Mouse (Mus musculus) stomach, postnatal 0 days (tissue): ENCODE measurements around the gene 1700001P01Rik. TPM values are rescaled to one million over a fixed set of nuclear protein-coding genes. Genes with fewer than 3 reads are reported as not detected.

ENCODE experiments used
- ATAC-seq: fragments of 200-750 bp; cut with Nextera tagmentation; 2 replicates; pipeline ENCODE4 v1.8.0; 2017; ENCODE audit not compliant: low FRiP score, low TSS enrichment
- DNase-seq: peaks from one replicate; pipeline ENCODE4 v3.0.0-alpha.2; 2016; ENCODE audit warnings: low spot score
- H3K27ac ChIP-seq: fragments of 300-500 bp; sonication (generic); replicated peaks from 2 replicates; pipeline ENCODE4 v1.5.1; 2014; ENCODE audit warnings: mild to moderate bottlenecking, control low read depth
- H3K27me3 ChIP-seq: fragments of 300-500 bp; sonication (generic); 2 replicates; pipeline ENCODE4 v1.6.1; 2014; ENCODE audit warnings: low read length; ENCODE audit not compliant: control insufficient read depth, insufficient read depth
- H3K36me3 ChIP-seq: fragments of 300-500 bp; sonication (generic); 2 replicates; pipeline ENCODE4 v1.6.1; 2014; ENCODE audit warnings: low read length, mixed read lengths; ENCODE audit not compliant: control insufficient read depth, insufficient read depth
- H3K4me1 ChIP-seq: fragments of 300-500 bp; sonication (generic); replicated peaks from 2 replicates; pipeline ENCODE4 v1.6.1; 2014; ENCODE audit warnings: antibody characterized with exemption; ENCODE audit not compliant: control insufficient read depth, insufficient read depth
- H3K4me2 ChIP-seq: fragments of 300-500 bp; sonication (generic); replicated peaks from 2 replicates; pipeline ENCODE4 v1.6.1; 2014; ENCODE audit warnings: low read depth, mild to moderate bottlenecking, control low read depth, moderate library complexity
- H3K4me3 ChIP-seq: fragments of 300-500 bp; sonication (generic); 2 replicates; pipeline ENCODE4 v1.5.1; 2014; ENCODE audit warnings: low read depth, low read length, control low read depth
- H3K9ac ChIP-seq: fragments of 300-500 bp; sonication (generic); 2 replicates; pipeline ENCODE4 v1.6.1; 2014; ENCODE audit warnings: mild to moderate bottlenecking, low read length, control low read depth, mixed read lengths
- H3K9me3 ChIP-seq: fragments of 300-500 bp; sonication (generic); 2 replicates; pipeline ENCODE4 v1.6.1; 2016; ENCODE audit warnings: low read length; ENCODE audit not compliant: control insufficient read depth
- CTCF ChIP-seq: IDR thresholded peaks from 2 replicates; pipeline ENCODE4 v1.5.1; 2016; ENCODE audit warnings: antibody characterized with exemption, low read depth, mild to moderate bottlenecking, moderate library complexity
- EP300 ChIP-seq: optimal IDR thresholded peaks from 2 replicates; pipeline ENCODE3; 2016; ENCODE audit warnings: antibody characterized with exemption
- WGBS: fragments of 180-500 bp; shearing (Covaris S2); extraction: QIAGEN DNeasy Blood & Tissue Kit; methylation state at CpG from one replicate; pipeline ENCODE4 v1.1.7; 2014; 5-methylcytosine and 5-hydroxymethylcytosine counted together
- polyA plus RNA-seq: library from polyadenylated mRNA; unstranded; fragments of >200 nt; fragmentation: Nextera tagmentation; extraction: Ambion mirVana; gene quantifications from 2 replicates; pipeline ENCODE4 v1.2.1, GENCODE M21; 2015

The 1700001P01Rik gene
- polyA plus RNA-seq, 1 experiment from 2014 or later, result not detected

- no peaks in the 10 kb centered on the region for H3K4me1 ChIP-seq
- no peak overlapping the region for H3K4me3 ChIP-seq
- TF ChIP-seq CTCF (no peak), EP300 (no peak)
- H3K36me3 ChIP-seq, result peaks cover 24% of the 10 kb centered on the region
- H3K27ac ChIP-seq, result 0 out of 2 replicates have a peak overlapping the region, but pooled peaks have one; percentile 5
- H3K9ac ChIP-seq, result no peak overlapping the region
- ATAC-seq (peak; percentile 19), DNase-seq (no peak)
- no peak overlapping the region for H3K4me2 ChIP-seq
- 53% methylated on average over 5 of the region's 5 CpGs for WGBS
- H3K27me3 ChIP-seq, result no peaks in the 10 kb centered on the region
- H3K9me3 ChIP-seq, result no peaks in the 10 kb centered on the region
Observed at GRCm38 (mm10) chr11:97776497-97777128, 895 bp upstream of the 1700001P01Rik start.

GRCm38 (mm10) chr11:97775186-97775585, 532 bp downstream of the 1700001P01Rik start:
- no peak overlapping the region for H3K27ac ChIP-seq
- ATAC-seq (no peak; the same call in 1 of the 2 replicates), DNase-seq (no peak)
- H3K27me3 ChIP-seq, result no peaks in the 10 kb centered on the region
- H3K4me2 ChIP-seq, result no peak overlapping the region
- H3K4me3 ChIP-seq, result no peak overlapping the region
- TF ChIP-seq CTCF (no peak), EP300 (no peak)
- no peak overlapping the region for H3K9ac ChIP-seq
- peaks cover 18% of the 10 kb centered on the region for H3K36me3 ChIP-seq
- H3K9me3 ChIP-seq, result no peaks in the 10 kb centered on the region
- H3K4me1 ChIP-seq, result no peaks in the 10 kb centered on the region
- 73% methylated on average over 13 of the region's 13 CpGs for WGBS

- H3K27ac ChIP-seq, result no peak overlapping the region
- no peak for ATAC-seq
- no peaks in the 10 kb centered on the region for H3K36me3 ChIP-seq
- H3K4me1 ChIP-seq, result no peaks in the 10 kb centered on the region
- H3K4me2 ChIP-seq, result no peak overlapping the region
- TF ChIP-seq EP300, result no peak
- no peak for TF ChIP-seq CTCF
- no peaks in the 10 kb centered on the region for H3K9me3 ChIP-seq
- no peaks in the 10 kb centered on the region for H3K27me3 ChIP-seq
- H3K4me3 ChIP-seq, result no peak overlapping the region
- no peak overlapping the region for H3K9ac ChIP-seq
- DNase-seq, result no peak
- WGBS, result 77% methylated on average over 14 of the region's 14 CpGs
Observed at GRCm38 (mm10) chr11:97771410-97771809, 4.3 kb downstream of the 1700001P01Rik start.

GRCm38 (mm10) chr11:97769704-97770103, 6.0 kb downstream of the 1700001P01Rik start:
- peaks cover 6% of the 10 kb centered on the region; the same call in 1 of the 2 replicates for H3K4me1 ChIP-seq
- H3K27ac ChIP-seq, result no peak overlapping the region
- H3K9ac ChIP-seq, result no peak overlapping the region
- no peaks in the 10 kb centered on the region for H3K36me3 ChIP-seq
- WGBS, result 26% methylated on average over 2 of the region's 2 CpGs
- H3K4me2 ChIP-seq, result no peak overlapping the region
- TF ChIP-seq CTCF (no peak), EP300 (no peak)
- no peaks in the 10 kb centered on the region for H3K9me3 ChIP-seq
- ATAC-seq (peak; percentile 85), DNase-seq (peak; percentile 86)
- H3K4me3 ChIP-seq, result no peak overlapping the region
- H3K27me3 ChIP-seq, result no peaks in the 10 kb centered on the region

GRCm38 (mm10) chr11:97766154-97766881, 9.4 kb downstream of the 1700001P01Rik start, which contains the start of gene Cwc25:
Gene Cwc25 (minus strand): TSS chr11:97766556.
- Histone ChIP-seq H3K27ac (peak within 1 kb of the TSS; percentile 78), H3K9ac (peak within 1 kb of the TSS; percentile 94), H3K4me3 (peak within 1 kb of the TSS; percentile 98), H3K9me3 (no peaks in the 10 kb centered on the region), H3K36me3 (peaks cover 10% of the 10 kb centered on the region; the same call in 1 of the 2 replicates), H3K27me3 (no peaks in the 10 kb centered on the region), H3K4me1 (peaks cover 6% of the 10 kb centered on the region; the same call in 1 of the 2 replicates), H3K4me2 (peak within 1 kb of the TSS; percentile 82)
- WGBS, result under 1% methylated on average over 38 of the region's 38 CpGs
- peak; percentile 97 for DNase-seq
- TF ChIP-seq EP300 (no peak), CTCF (no peak)
- peak; percentile 91 for ATAC-seq

- DNase-seq, result no peak
Observed at GRCm38 (mm10) chr11:97761638-97762037, 14.1 kb downstream of the 1700001P01Rik start.

More at GRCm38 (mm10) chr11:97761638-97762037, 14.1 kb downstream of the 1700001P01Rik start:
- Histone ChIP-seq H3K27ac (no peak overlapping the region), H3K27me3 (no peaks in the 10 kb centered on the region), H3K9ac (no peak overlapping the region), H3K4me1 (peaks cover 6% of the 10 kb centered on the region; the same call in 1 of the 2 replicates), H3K4me3 (no peak overlapping the region), H3K9me3 (no peaks in the 10 kb centered on the region), H3K4me2 (no peak overlapping the region), H3K36me3 (peaks cover 17% of the 10 kb centered on the region)
- no peak for ATAC-seq
- TF ChIP-seq EP300 (no peak), CTCF (peak; percentile 59)
